Mouse (Mus musculus): Measurements from ENCODE around the gene Ccdc85c. TPM values are rescaled to one million over a fixed set of nuclear protein-coding genes. Genes with fewer than 3 reads are reported as not detected.

Gene Ccdc85c
- polyA plus RNA-seq, 1 experiment: 3.4 TPM

- Histone ChIP-seq H3K27me3 (ENCODE audit: control insufficient read depth, insufficient read depth, low read length) (no peaks in the 10 kb centered on the region), H3K36me3 (ENCODE audit: control insufficient read depth, insufficient read depth, low read length) (peaks cover 59% of the 10 kb centered on the region), H3K27ac (ENCODE audit: insufficient read depth, low read length) (no peak overlapping the region), H3K4me1 (ENCODE audit: control insufficient read depth, insufficient read depth, insufficient read length) (no peaks in the 10 kb centered on the region), H3K4me3 (ENCODE audit: extremely low read depth, insufficient read depth, insufficient read length) (no peak overlapping the region)
- no peak for DNase-seq (ENCODE audit: low read depth in 1 of 2, low spot score in 2 of 2)
- no peak for TF ChIP-seq CTCF (IDR thresholded peaks at IDR 0.05; ENCODE audit: extremely low read depth, insufficient read depth, insufficient read length, insufficient replicate concordance)
- TF ChIP-seq POLR2A (IDR thresholded peaks at IDR 0.05; ENCODE audit: low read depth, low read length): no peak
- WGBS: 93% methylated on average over 5 of the region's 5 CpGs
Observed at GRCm38 (mm10) chr12:108193878-108194277, 81.3 kb downstream of the Ccdc85c start.

GRCm38 (mm10) chr12:108187541-108188091, 87.6 kb downstream of the Ccdc85c start:
- Histone ChIP-seq H3K4me3 (ENCODE audit: extremely low read depth, insufficient read depth, insufficient read length) (no peak overlapping the region), H3K4me1 (ENCODE audit: control insufficient read depth, insufficient read depth, insufficient read length) (no peaks in the 10 kb centered on the region), H3K27ac (ENCODE audit: insufficient read depth, low read length) (no peak overlapping the region), H3K27me3 (ENCODE audit: control insufficient read depth, insufficient read depth, low read length) (no peaks in the 10 kb centered on the region), H3K36me3 (ENCODE audit: control insufficient read depth, insufficient read depth, low read length) (peaks cover 40% of the 10 kb centered on the region)
- no peak for DNase-seq (ENCODE audit: low read depth in 1 of 2, low spot score in 2 of 2)
- no peak for TF ChIP-seq CTCF (IDR thresholded peaks at IDR 0.05; ENCODE audit: extremely low read depth, insufficient read depth, insufficient read length, insufficient replicate concordance)
- TF ChIP-seq POLR2A (IDR thresholded peaks at IDR 0.05; ENCODE audit: low read depth, low read length): no peak
- WGBS: 94% methylated on average over 6 of the region's 6 CpGs

GRCm38 (mm10) chr12:108181716-108182115, 93.5 kb downstream of the Ccdc85c start:
- Histone ChIP-seq H3K27me3 (ENCODE audit: control insufficient read depth, insufficient read depth, low read length) (no peaks in the 10 kb centered on the region), H3K4me3 (ENCODE audit: extremely low read depth, insufficient read depth, insufficient read length) (no peak overlapping the region), H3K27ac (ENCODE audit: insufficient read depth, low read length) (no peak overlapping the region), H3K36me3 (ENCODE audit: control insufficient read depth, insufficient read depth, low read length) (peaks cover 10% of the 10 kb centered on the region), H3K4me1 (ENCODE audit: control insufficient read depth, insufficient read depth, insufficient read length) (peaks cover 5% of the 10 kb centered on the region; the same call in 1 of the 2 replicates)
- DNase-seq (ENCODE audit: low read depth in 1 of 2, low spot score in 2 of 2): no peak
- WGBS: 96% methylated on average over 6 of the region's 6 CpGs
- no peak for TF ChIP-seq CTCF (IDR thresholded peaks at IDR 0.05; ENCODE audit: extremely low read depth, insufficient read depth, insufficient read length, insufficient replicate concordance)
- TF ChIP-seq POLR2A (IDR thresholded peaks at IDR 0.05; ENCODE audit: low read depth, low read length): no peak

- WGBS: under 1% methylated on average over 77 of the region's 82 CpGs
- peaks cover 5% of the 10 kb centered on the region for H3K4me1 ChIP-seq (ENCODE audit: control insufficient read depth, insufficient read depth, insufficient read length)
- H3K4me3 ChIP-seq (ENCODE audit: extremely low read depth, insufficient read depth, insufficient read length): peak within 1 kb of the TSS; percentile 100
- DNase-seq (ENCODE audit: low read depth in 1 of 2, low spot score in 2 of 2): peak; percentile 97 to 98
- TF ChIP-seq POLR2A (IDR thresholded peaks at IDR 0.05; ENCODE audit: low read depth, low read length) (peak; percentile 85), CTCF (IDR thresholded peaks at IDR 0.05; ENCODE audit: extremely low read depth, insufficient read depth, insufficient read length, insufficient replicate concordance) (no peak)
- peak within 1 kb of the TSS; percentile 95 for H3K27ac ChIP-seq (ENCODE audit: insufficient read depth, low read length)
- no peaks in the 10 kb centered on the region for H3K27me3 ChIP-seq (ENCODE audit: control insufficient read depth, insufficient read depth, low read length)
- H3K36me3 ChIP-seq (ENCODE audit: control insufficient read depth, insufficient read depth, low read length): peaks cover 5% of the 10 kb centered on the region; the same call in 1 of the 2 replicates
Observed at GRCm38 (mm10) chr12:108179321-108180266, 95.6 kb downstream of the Ccdc85c start, which contains the start of gene Ccnk. Gene Ccnk, plus strand, starts transcription at chr12:108179579.

GRCm38 (mm10) chr12:108179246-108179320, 96.1 kb downstream of the Ccdc85c start, which contains the start of gene Setd3:
Gene Setd3, minus strand, starts transcription at chr12:108179314.
- Histone ChIP-seq H3K27ac (ENCODE audit: insufficient read depth, low read length) (peak within 1 kb of the TSS; percentile 95), H3K27me3 (ENCODE audit: control insufficient read depth, insufficient read depth, low read length) (no peaks in the 10 kb centered on the region), H3K4me3 (ENCODE audit: extremely low read depth, insufficient read depth, insufficient read length) (peak within 1 kb of the TSS; percentile 100), H3K4me1 (ENCODE audit: control insufficient read depth, insufficient read depth, insufficient read length) (peaks cover 7% of the 10 kb centered on the region), H3K36me3 (ENCODE audit: control insufficient read depth, insufficient read depth, low read length) (peaks cover 4% of the 10 kb centered on the region; the same call in 1 of the 2 replicates)
- TF ChIP-seq CTCF (IDR thresholded peaks at IDR 0.05; ENCODE audit: extremely low read depth, insufficient read depth, insufficient read length, insufficient replicate concordance) (no peak), POLR2A (IDR thresholded peaks at IDR 0.05; ENCODE audit: low read depth, low read length) (no peak)
- whole genome bisulfite sequencing: 2% methylated on average over 9 of the region's 9 CpGs
- no peak for DNase-seq (ENCODE audit: low read depth in 1 of 2, low spot score in 2 of 2)

GRCm38 (mm10) chr12:108178331-108179245, 96.6 kb downstream of the Ccdc85c start:
- H3K4me1 ChIP-seq (ENCODE audit: control insufficient read depth, insufficient read depth, insufficient read length): peaks cover 7% of the 10 kb centered on the region
- no peaks in the 10 kb centered on the region for H3K27me3 ChIP-seq (ENCODE audit: control insufficient read depth, insufficient read depth, low read length)
- peak; percentile 15 to 43 for DNase-seq (ENCODE audit: low read depth in 1 of 2, low spot score in 2 of 2)
- peak overlapping the region; percentile 95 for H3K27ac ChIP-seq (ENCODE audit: insufficient read depth, low read length)
- peaks cover 4% of the 10 kb centered on the region; the same call in 1 of the 2 replicates for H3K36me3 ChIP-seq (ENCODE audit: control insufficient read depth, insufficient read depth, low read length)
- WGBS: under 1% methylated on average over 102 of the region's 103 CpGs
- TF ChIP-seq CTCF (IDR thresholded peaks at IDR 0.05; ENCODE audit: extremely low read depth, insufficient read depth, insufficient read length, insufficient replicate concordance) (no peak), POLR2A (IDR thresholded peaks at IDR 0.05; ENCODE audit: low read depth, low read length) (no peak)
- peak overlapping the region; percentile 100 for H3K4me3 ChIP-seq (ENCODE audit: extremely low read depth, insufficient read depth, insufficient read length)
